Mouse (Mus musculus): ENCODE measurements around the gene Thra. TPM values are rescaled to one million over a fixed set of nuclear protein-coding genes. Genes with fewer than 3 reads are reported as not detected.

Thra gene
- total and polyA plus RNA-seq, 3 experiments = 22.0 to 50.9 TPM; not detected in 1

DNA sequence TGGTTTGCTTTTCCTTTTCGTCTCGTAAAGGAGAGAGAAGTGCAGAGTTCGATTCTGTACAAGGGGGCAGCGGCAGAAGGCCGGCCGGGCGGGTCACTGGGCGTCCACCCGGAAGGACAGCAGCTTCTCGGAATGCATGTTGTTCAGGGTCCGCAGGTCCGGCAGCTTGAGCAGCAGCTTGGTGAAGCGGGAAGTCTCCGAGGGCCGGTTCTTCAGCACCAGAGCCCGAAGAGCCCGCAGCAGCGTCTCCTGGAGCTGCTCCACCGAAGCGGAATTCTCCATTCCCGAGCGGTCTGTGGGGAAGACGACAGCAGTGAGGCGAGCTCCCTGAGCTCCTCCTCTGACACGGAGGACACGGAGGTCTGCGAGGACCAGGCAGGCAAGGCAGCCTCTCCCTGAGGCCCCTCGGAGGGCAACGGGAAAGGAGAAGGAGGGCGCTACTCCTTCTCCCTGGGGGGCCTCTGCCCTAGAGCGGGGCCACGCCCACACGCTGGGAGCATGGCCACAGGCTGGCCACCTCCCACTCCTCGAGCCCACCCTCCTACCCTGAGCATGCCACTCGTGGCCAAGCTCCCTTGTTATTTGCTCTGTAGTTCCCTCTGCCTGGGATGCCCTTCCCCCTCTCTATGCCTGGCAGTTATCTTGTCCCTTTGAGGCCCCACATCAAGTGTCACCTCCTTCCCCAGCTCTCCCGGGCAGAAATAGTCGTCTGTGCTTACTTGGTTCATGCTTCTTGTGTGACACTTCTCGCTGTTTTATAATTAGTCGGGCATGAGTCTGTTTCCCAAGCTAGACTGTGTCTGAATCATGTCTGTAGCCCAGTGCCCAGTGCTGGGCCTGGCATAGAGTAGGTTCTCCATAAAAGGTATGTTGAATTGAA lies 27.9 kb downstream of the Thra start (continued):
- TF ChIP-seq TCF12 (IDR thresholded peaks at IDR 0.05; ENCODE audit: low read depth, low read length) (peak; percentile 36; the same call in 1 of the 2 replicates), POLR2AphosphoS5 (IDR thresholded peaks at IDR 0.05; ENCODE audit: borderline replicate concordance, low read depth, low read length) (no peak), POLR2A (IDR thresholded peaks at IDR 0.05; ENCODE audit: control insufficient read depth in 1 of 2, insufficient read depth in 1 of 2, low read depth in 1 of 2, low read length in 2 of 2, poor library complexity in 1 of 2) (no peak), MAZ (IDR thresholded peaks at IDR 0.05; ENCODE audit: low read depth, low read length) (0 out of 2 replicates have a peak, but pooled peaks have one; percentile 34), UBTF (IDR thresholded peaks at IDR 0.05; ENCODE audit: borderline replicate concordance, insufficient read depth, low read depth, low read length) (no peak), E2F4 (IDR thresholded peaks at IDR 0.05; ENCODE audit: borderline replicate concordance, low read depth, low read length) (no peak), KAT2A (conservative IDR thresholded peaks at IDR 0.05; ENCODE audit: low read depth, low read length) (no peak), JUND (IDR thresholded peaks at IDR 0.05; ENCODE audit: low read depth, low read length) (no peak), BHLHE40 (IDR thresholded peaks at IDR 0.05; ENCODE audit: borderline replicate concordance, low read depth, low read length) (peak; percentile 38; the same call in 1 of the 2 replicates), MYC (IDR thresholded peaks at IDR 0.05; ENCODE audit: low read depth, low read length) (no peak), RAD21 (IDR thresholded peaks at IDR 0.05; ENCODE audit: low read depth, low read length) (no peak)

GRCm38 (mm10) chr11:98769007-98769954 lies 28.8 kb downstream of the Thra start:
- Histone ChIP-seq H3K36me3 (ENCODE audit: control insufficient read depth in 1 of 2, insufficient read depth in 2 of 2, low read length in 2 of 2) (peaks cover 0 to 51% of the 10 kb centered on the region in 2 experiments; a peak in 2 of 4 replicates), H3K9me3 (replicated peaks; ENCODE audit: insufficient read depth, low read length) (no peaks in the 10 kb centered on the region)
- TF ChIP-seq MEF2A (IDR thresholded peaks at IDR 0.05; ENCODE audit: extremely low read depth, insufficient replicate concordance, low read depth, low read length, poor library complexity, severe bottlenecking) (no peak), CHD2 (IDR thresholded peaks at IDR 0.05; ENCODE audit: low read length) (no peak), TCF12 (IDR thresholded peaks at IDR 0.05; ENCODE audit: low read depth, low read length) (no peak), HCFC1 (IDR thresholded peaks at IDR 0.05; ENCODE audit: low read depth, low read length) (0 out of 2 replicates have a peak, but pooled peaks have one; percentile 5), GATA1 (IDR thresholded peaks at IDR 0.05; ENCODE audit: low read depth, low read length) (peak; percentile 40; the same call in 1 of the 2 replicates), RCOR1 (IDR thresholded peaks at IDR 0.05; ENCODE audit: low read depth, low read length) (no peak), ZC3H11A (IDR thresholded peaks at IDR 0.05; ENCODE audit: low read depth, low read length) (no peak), MYB (IDR thresholded peaks at IDR 0.05; ENCODE audit: low read depth, low read length) (no peak), CTCF (IDR thresholded peaks at IDR 0.05 in 2 of 3, conservative IDR thresholded peaks at IDR 0.05 in 1 of 3; ENCODE audit: control insufficient read depth in 1 of 3, insufficient read depth in 1 of 3, low read depth in 2 of 3, low read length in 3 of 3, poor library complexity in 1 of 3, severe bottlenecking in 1 of 3) (no peak), UBTF (IDR thresholded peaks at IDR 0.05; ENCODE audit: borderline replicate concordance, insufficient read depth, low read depth, low read length) (no peak), MYC (IDR thresholded peaks at IDR 0.05; ENCODE audit: low read depth, low read length) (no peak), POLR2AphosphoS5 (IDR thresholded peaks at IDR 0.05; ENCODE audit: borderline replicate concordance, low read depth, low read length) (no peak), GABPA (IDR thresholded peaks at IDR 0.05; ENCODE audit: low read depth, low read length) (no peak), RAD21 (IDR thresholded peaks at IDR 0.05; ENCODE audit: low read depth, low read length) (no peak), TAL1 (IDR thresholded peaks at IDR 0.05; ENCODE audit: low read length) (no peak), MAZ (IDR thresholded peaks at IDR 0.05; ENCODE audit: low read depth, low read length) (no peak), ZKSCAN1 (IDR thresholded peaks at IDR 0.05; ENCODE audit: low read depth, low read length) (no peak), NRF1 (IDR thresholded peaks at IDR 0.05; ENCODE audit: insufficient read depth, low read depth, low read length, poor library complexity, severe bottlenecking) (no peak), CHD1 (IDR thresholded peaks at IDR 0.05; ENCODE audit: low read depth, low read length) (no peak), EP300 (IDR thresholded peaks at IDR 0.05; ENCODE audit: low read depth in 1 of 2, low read length in 2 of 2) (no peak), ETS1 (IDR thresholded peaks at IDR 0.05; ENCODE audit: low read depth, low read length) (no peak), POLR2A (IDR thresholded peaks at IDR 0.05; ENCODE audit: control insufficient read depth in 1 of 2, insufficient read depth in 1 of 2, low read depth in 1 of 2, low read length in 2 of 2, poor library complexity in 1 of 2) (no peak), MAX (IDR thresholded peaks at IDR 0.05; ENCODE audit: low read length) (no peak), MXI1 (IDR thresholded peaks at IDR 0.05; ENCODE audit: low read depth, low read length) (no peak; the same call in 1 of the 2 replicates)

More at GRCm38 (mm10) chr11:98769007-98769954, 28.8 kb downstream of the Thra start:
- peak overlapping the region; percentile 59 for H3K27ac ChIP-seq (ENCODE audit: control insufficient read depth, low read depth, low read length)
- H3K79me2 ChIP-seq (ENCODE audit: control insufficient read depth, insufficient read depth, low read length, poor library complexity) = no peaks in the 10 kb centered on the region; the same call in 1 of the 2 replicates
- DNase-seq (ENCODE audit: low read depth, low spot score) = peak; percentile 28
- H3K27me3 ChIP-seq (ENCODE audit: control insufficient read depth in 1 of 2, insufficient read depth in 2 of 2, low read length in 2 of 2) = no peaks in the 10 kb centered on the region
- peak overlapping the region; percentile 43 for H3K9ac ChIP-seq (ENCODE audit: control insufficient read depth, low read depth, low read length, poor library complexity, severe bottlenecking)
- peaks cover 38 to 60% of the 10 kb centered on the region in 2 experiments for H3K4me1 ChIP-seq (ENCODE audit: control insufficient read depth in 1 of 2, insufficient read depth in 2 of 2, low read length in 2 of 2)
- no peak overlapping the region for H3K4me3 ChIP-seq (ENCODE audit: control insufficient read depth in 1 of 2, insufficient read depth in 1 of 2, low read depth in 2 of 2, low read length in 2 of 2)

All from MEL (cell line).